Comparison of ENCODE assay signal across 21 mouse cellular contexts in the genomic region with DNA sequence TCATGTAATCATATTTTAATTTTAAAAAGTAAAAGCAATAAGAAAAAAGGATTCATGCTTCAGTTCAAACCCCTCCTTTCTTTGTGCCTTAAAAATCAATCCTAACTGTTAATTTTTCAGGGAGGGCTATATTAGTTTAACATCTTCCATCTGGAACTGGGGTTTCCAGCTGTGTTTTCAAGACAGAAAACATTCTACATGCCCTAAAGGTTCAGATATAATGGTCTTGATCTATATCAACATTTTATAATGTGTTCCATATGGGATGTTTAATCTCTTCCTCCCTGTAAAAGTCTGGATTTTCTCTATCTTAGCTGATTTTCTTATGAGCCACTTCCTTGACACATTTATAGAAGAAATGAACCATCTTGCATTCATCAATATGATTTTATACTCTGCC.
DNase-seq lines count a peak whose midpoint lies in the region; ATAC-seq lines count a peak whose summit lies in the region.
"Had no signal": no experiment of that assay in that cellular context is flagged by ENCODE, and none has a peak within 500 bp of the region (broad histone marks: within the 10 kb centered on the region; RNA-seq: fewer than 3 reads in every experiment).

No protein-coding gene starts in this region.

- no peaks in the 10 kb centered on the region for H3K9me3 ChIP-seq in kidney, embryonic 16.5 days (ENCODE audit: low read length)
- no peaks in the 10 kb centered on the region for H3K9me3 ChIP-seq in midbrain, embryonic 11.5 days (ENCODE audit: control insufficient read depth, low read length)
- H3K9me3 ChIP-seq in midbrain, embryonic 15.5 days = no peaks in the 10 kb centered on the region
- H3K9me3 ChIP-seq: embryonic facial prominence, embryonic 13.5 days; forebrain, embryonic 13.5 days; forebrain, embryonic 15.5 days had no signal

- no peak overlapping the region for H3K4me3 ChIP-seq in kidney, embryonic 16.5 days (ENCODE audit: low read length)
- H3K4me3 ChIP-seq in midbrain, embryonic 11.5 days (ENCODE audit: low read depth, low read length) = no peak overlapping the region
- H3K4me3 ChIP-seq in midbrain, embryonic 15.5 days = no peak overlapping the region
- H3K4me3 ChIP-seq: embryonic facial prominence, embryonic 13.5 days; forebrain, embryonic 13.5 days; forebrain, embryonic 15.5 days had no signal

- peak; percentile 46; the same call in 1 of the 2 replicates for ATAC-seq in kidney, embryonic 16.5 days (ENCODE audit: low FRiP score, low TSS enrichment)
- ATAC-seq in midbrain, embryonic 11.5 days (ENCODE audit: low FRiP score) = no peak
- ATAC-seq in midbrain, embryonic 15.5 days (replicated peaks) = no peak
- ATAC-seq: forebrain, embryonic 13.5 days; forebrain, embryonic 15.5 days; forebrain, postnatal 0 days had no signal

- no peaks in the 10 kb centered on the region for H3K4me1 ChIP-seq in kidney, embryonic 16.5 days (ENCODE audit: insufficient read depth, low read length)
- H3K4me1 ChIP-seq in midbrain, embryonic 11.5 days (ENCODE audit: control insufficient read depth, insufficient read depth, low read length) = no peaks in the 10 kb centered on the region
- no peaks in the 10 kb centered on the region for H3K4me1 ChIP-seq in midbrain, embryonic 15.5 days
- H3K4me1 ChIP-seq: forebrain, embryonic 13.5 days; forebrain, embryonic 15.5 days had no signal

- no peaks in the 10 kb centered on the region for H3K36me3 ChIP-seq in kidney, embryonic 16.5 days (ENCODE audit: insufficient read depth, low read length)
- no peaks in the 10 kb centered on the region for H3K36me3 ChIP-seq in midbrain, embryonic 11.5 days (ENCODE audit: control insufficient read depth, insufficient read depth, low read length)
- H3K36me3 ChIP-seq in midbrain, embryonic 15.5 days (replicated peaks) = no peaks in the 10 kb centered on the region
- H3K36me3 ChIP-seq: embryonic facial prominence, embryonic 13.5 days; forebrain, embryonic 15.5 days had no signal

- H3K27ac ChIP-seq in kidney, embryonic 16.5 days (ENCODE audit: low read length) = no peak overlapping the region
- H3K27ac ChIP-seq in midbrain, embryonic 11.5 days (ENCODE audit: low read depth, low read length) = no peak overlapping the region
- H3K27ac ChIP-seq in midbrain, embryonic 15.5 days = no peak overlapping the region
- H3K27ac ChIP-seq: embryonic facial prominence, embryonic 13.5 days; forebrain, embryonic 13.5 days; forebrain, embryonic 15.5 days had no signal

- peak; percentile 18 for DNase-seq in embryo, embryonic 11 days
- DNase-seq in embryo, embryonic 10 days (ENCODE audit: low spot score) = no peak
- DNase-seq in kidney, adult 11 months = no peak
- DNase-seq in midbrain, embryonic 11.5 days (ENCODE audit: low spot score, missing footprints) = peak; percentile 60
- peak; percentile 2 for DNase-seq in mesoderm, embryonic 11.5 days (ENCODE audit: low read depth, low spot score)
- no peak for DNase-seq in heart, postnatal 36 days
- DNase-seq: adrenal gland, adult 2 months; adrenal gland, postnatal 10 days; adrenal gland, postnatal 25 days; cerebellum, adult 11 months; cerebellum, adult 18-20 months; cerebellum, adult 8-10 months; cerebellum, adult 9-11 months; cerebellum, postnatal 14 days; cerebellum, postnatal 36 days; forebrain, postnatal 0 days had no signal

- H3K9ac ChIP-seq in kidney, embryonic 16.5 days (replicated peaks; ENCODE audit: low read length) = no peak overlapping the region
- H3K9ac ChIP-seq in midbrain, embryonic 11.5 days (ENCODE audit: low read length) = no peak overlapping the region
- no peak overlapping the region for H3K9ac ChIP-seq in midbrain, embryonic 15.5 days
- H3K9ac ChIP-seq: embryonic facial prominence, embryonic 13.5 days; forebrain, embryonic 13.5 days; forebrain, embryonic 15.5 days; forebrain, postnatal 0 days had no signal

- no peak overlapping the region for H3K4me2 ChIP-seq in kidney, embryonic 16.5 days (replicated peaks; ENCODE audit: low read depth, low read length)
- no peak overlapping the region for H3K4me2 ChIP-seq in midbrain, embryonic 11.5 days
- no peak overlapping the region for H3K4me2 ChIP-seq in midbrain, embryonic 15.5 days
- H3K4me2 ChIP-seq: embryonic facial prominence, embryonic 13.5 days; forebrain, embryonic 13.5 days; forebrain, embryonic 15.5 days had no signal

- intact Hi-C loops in heart, postnatal 36 days (cut with DNase I) = no loop called here

- no peaks in the 10 kb centered on the region for H3K27me3 ChIP-seq in kidney, embryonic 16.5 days (ENCODE audit: insufficient read depth, low read length)
- H3K27me3 ChIP-seq in midbrain, embryonic 11.5 days (ENCODE audit: control insufficient read depth, insufficient read depth, low read length) = no peaks in the 10 kb centered on the region
- no peaks in the 10 kb centered on the region for H3K27me3 ChIP-seq in midbrain, embryonic 15.5 days (replicated peaks)
- H3K27me3 ChIP-seq: embryonic facial prominence, embryonic 13.5 days; forebrain, embryonic 13.5 days; forebrain, embryonic 15.5 days had no signal

Comparison
In these comparisons a context has a peak if more than half of its experiments do, and no peak if none do; other contexts are left out.
1. DNase-seq: peak in embryo, embryonic 11 days (single experiment), midbrain, embryonic 11.5 days (single experiment) and mesoderm, embryonic 11.5 days (single experiment); none in embryo, embryonic 10 days (single experiment), kidney, adult 11 months (single experiment) and heart, postnatal 36 days (0 of 2).